Mouse (Mus musculus): ENCODE measurements at regions not wholly inside any gene's neighbourhood (a gene's known extent, or its start where the extent isn't known, plus 50 kb on each side); places are given as distances from the start of the nearest gene placed in this dataset.

GRCm38 (mm10) chr1:35615131-35615530 is 453.1 kb upstream of the Hs6st1 start:
- no peak for TF ChIP-seq GATA1 (IDR thresholded peaks at IDR 0.05; ENCODE audit: low read length)
- TF ChIP-seq TAL1 (IDR thresholded peaks at IDR 0.05; ENCODE audit: low read length) = no peak
- Histone ChIP-seq H3K36me3 (ENCODE audit: control insufficient read depth) (no peaks in the 10 kb centered on the region), H3K4me3 (replicated peaks) (no peak overlapping the region), H3K9me3 (ENCODE audit: control insufficient read depth, low read length) (no peaks in the 10 kb centered on the region), H3K27me3 (ENCODE audit: control insufficient read depth) (no peaks in the 10 kb centered on the region), H3K4me1 (ENCODE audit: control insufficient read depth) (no peaks in the 10 kb centered on the region)

- H3K9me3 ChIP-seq (ENCODE audit: control insufficient read depth, low read length) = no peaks in the 10 kb centered on the region; the same call in 1 of the 2 replicates
- no peaks in the 10 kb centered on the region for H3K27me3 ChIP-seq (ENCODE audit: control insufficient read depth)
- H3K4me1 ChIP-seq (ENCODE audit: control insufficient read depth) = no peaks in the 10 kb centered on the region
- no peak overlapping the region for H3K4me3 ChIP-seq (replicated peaks)
- TF ChIP-seq GATA1 (IDR thresholded peaks at IDR 0.05; ENCODE audit: low read length) (no peak), TAL1 (IDR thresholded peaks at IDR 0.05; ENCODE audit: low read length) (no peak)
- no peaks in the 10 kb centered on the region for H3K36me3 ChIP-seq (ENCODE audit: control insufficient read depth)
Observed at GRCm38 (mm10) chr1:35619476-35619875, 448.7 kb upstream of the Hs6st1 start.

GRCm38 (mm10) chr1:35642595-35642994 is 425.6 kb upstream of the Hs6st1 start:
- no peak overlapping the region for H3K4me3 ChIP-seq (replicated peaks)
- no peaks in the 10 kb centered on the region for H3K27me3 ChIP-seq (ENCODE audit: control insufficient read depth)
- no peaks in the 10 kb centered on the region for H3K9me3 ChIP-seq (ENCODE audit: control insufficient read depth, low read length)
- no peaks in the 10 kb centered on the region for H3K4me1 ChIP-seq (ENCODE audit: control insufficient read depth)
- H3K36me3 ChIP-seq (ENCODE audit: control insufficient read depth) = no peaks in the 10 kb centered on the region
- no peak for TF ChIP-seq TAL1 (IDR thresholded peaks at IDR 0.05; ENCODE audit: low read length)
- no peak for TF ChIP-seq GATA1 (IDR thresholded peaks at IDR 0.05; ENCODE audit: low read length)

- Histone ChIP-seq H3K27me3 (ENCODE audit: control insufficient read depth) (no peaks in the 10 kb centered on the region), H3K9me3 (ENCODE audit: control insufficient read depth, low read length) (no peaks in the 10 kb centered on the region; the same call in 1 of the 2 replicates), H3K36me3 (ENCODE audit: control insufficient read depth) (no peaks in the 10 kb centered on the region), H3K4me3 (replicated peaks) (no peak overlapping the region), H3K4me1 (ENCODE audit: control insufficient read depth) (no peaks in the 10 kb centered on the region)
- TF ChIP-seq GATA1 (IDR thresholded peaks at IDR 0.05; ENCODE audit: low read length) (no peak), TAL1 (IDR thresholded peaks at IDR 0.05; ENCODE audit: low read length) (no peak)
Observed at GRCm38 (mm10) chr1:35653119-35653956, 414.9 kb upstream of the Hs6st1 start.

GRCm38 (mm10) chr1:35663006-35663405 is 405.2 kb upstream of the Hs6st1 start:
- no peaks in the 10 kb centered on the region for H3K9me3 ChIP-seq (ENCODE audit: control insufficient read depth, low read length)
- no peaks in the 10 kb centered on the region for H3K4me1 ChIP-seq (ENCODE audit: control insufficient read depth)
- H3K27me3 ChIP-seq (ENCODE audit: control insufficient read depth) = no peaks in the 10 kb centered on the region
- no peak for TF ChIP-seq TAL1 (IDR thresholded peaks at IDR 0.05; ENCODE audit: low read length)
- TF ChIP-seq GATA1 (IDR thresholded peaks at IDR 0.05; ENCODE audit: low read length) = no peak
- H3K36me3 ChIP-seq (ENCODE audit: control insufficient read depth) = no peaks in the 10 kb centered on the region
- H3K4me3 ChIP-seq (replicated peaks) = no peak overlapping the region

- Histone ChIP-seq H3K4me3 (replicated peaks) (no peak overlapping the region), H3K27me3 (ENCODE audit: control insufficient read depth) (no peaks in the 10 kb centered on the region), H3K4me1 (ENCODE audit: control insufficient read depth) (no peaks in the 10 kb centered on the region), H3K9me3 (ENCODE audit: control insufficient read depth, low read length) (no peaks in the 10 kb centered on the region), H3K36me3 (ENCODE audit: control insufficient read depth) (no peaks in the 10 kb centered on the region)
- TF ChIP-seq TAL1 (IDR thresholded peaks at IDR 0.05; ENCODE audit: low read length) = no peak
- no peak for TF ChIP-seq GATA1 (IDR thresholded peaks at IDR 0.05; ENCODE audit: low read length)
Observed at GRCm38 (mm10) chr1:35673524-35673923, 394.7 kb upstream of the Hs6st1 start.

- Histone ChIP-seq H3K4me1 (ENCODE audit: control insufficient read depth) (no peaks in the 10 kb centered on the region), H3K27me3 (ENCODE audit: control insufficient read depth) (no peaks in the 10 kb centered on the region), H3K9me3 (ENCODE audit: control insufficient read depth, low read length) (no peaks in the 10 kb centered on the region), H3K36me3 (ENCODE audit: control insufficient read depth) (no peaks in the 10 kb centered on the region), H3K4me3 (replicated peaks) (no peak overlapping the region)
- TF ChIP-seq TAL1 (IDR thresholded peaks at IDR 0.05; ENCODE audit: low read length) = no peak
- TF ChIP-seq GATA1 (IDR thresholded peaks at IDR 0.05; ENCODE audit: low read length) = no peak
Observed at GRCm38 (mm10) chr1:35673992-35674391, 394.2 kb upstream of the Hs6st1 start.

- TF ChIP-seq GATA1 (IDR thresholded peaks at IDR 0.05; ENCODE audit: low read length) (no peak), TAL1 (IDR thresholded peaks at IDR 0.05; ENCODE audit: low read length) (no peak)
- Histone ChIP-seq H3K36me3 (ENCODE audit: control insufficient read depth) (no peaks in the 10 kb centered on the region), H3K27me3 (ENCODE audit: control insufficient read depth) (no peaks in the 10 kb centered on the region), H3K4me3 (replicated peaks) (no peak overlapping the region), H3K9me3 (ENCODE audit: control insufficient read depth, low read length) (no peaks in the 10 kb centered on the region), H3K4me1 (ENCODE audit: control insufficient read depth) (no peaks in the 10 kb centered on the region)
Observed at GRCm38 (mm10) chr1:35682511-35682949, 385.7 kb upstream of the Hs6st1 start.

GRCm38 (mm10) chr1:35685651-35686050 is 382.5 kb upstream of the Hs6st1 start:
- H3K36me3 ChIP-seq (ENCODE audit: control insufficient read depth) = no peaks in the 10 kb centered on the region
- H3K27me3 ChIP-seq (ENCODE audit: control insufficient read depth) = no peaks in the 10 kb centered on the region
- TF ChIP-seq GATA1 (IDR thresholded peaks at IDR 0.05; ENCODE audit: low read length) = no peak
- TF ChIP-seq TAL1 (IDR thresholded peaks at IDR 0.05; ENCODE audit: low read length) = no peak
- no peak overlapping the region for H3K4me3 ChIP-seq (replicated peaks)
- no peaks in the 10 kb centered on the region for H3K9me3 ChIP-seq (ENCODE audit: control insufficient read depth, low read length)
- no peaks in the 10 kb centered on the region for H3K4me1 ChIP-seq (ENCODE audit: control insufficient read depth)

Measured in erythroblast, embryonic 14.5 days (primary cell).